Mouse (Mus musculus) thymus, adult 2 months (tissue): Measurements from ENCODE around the gene Fscn2.

Source experiments
- CTCF ChIP-seq: fragments of 200-500 bp; IDR thresholded peaks from 2 replicates; pipeline ENCODE4 v1.5.1; 2012; ENCODE audit warnings: mild to moderate bottlenecking, control low read depth, low read length, moderate library complexity, borderline replicate concordance; ENCODE audit not compliant: control insufficient read depth, poor library complexity, insufficient read depth; ENCODE audit errors: extremely low read depth
- POLR2A ChIP-seq: fragments of 200-500 bp; IDR thresholded peaks from 2 replicates; pipeline ENCODE4 v1.6.1; 2012; ENCODE audit warnings: mild to moderate bottlenecking, low read length, control low read depth, moderate library complexity; ENCODE audit not compliant: control insufficient read depth, poor library complexity, insufficient read depth; ENCODE audit errors: extremely low read depth

GRCm38 (mm10) chr11:120357791-120358401 lies 3.4 kb upstream of the Fscn2 start:
- TF ChIP-seq POLR2A = no peak
- no peak for TF ChIP-seq CTCF
